Mouse (Mus musculus) lung, postnatal 36 days (tissue): ENCODE results near the gene Gm17660.
"Not testable (repeated sequence)": the region's sequence is repeated elsewhere in the genome, so short reads cannot be mapped to it uniquely, and the experiment has no call there.

Source experiments
- DNase-seq: peaks from one replicate; pipeline ENCODE4 v3.0.0; 2022; ENCODE audit warnings: mixed read lengths

Gene Gm17660

DNA sequence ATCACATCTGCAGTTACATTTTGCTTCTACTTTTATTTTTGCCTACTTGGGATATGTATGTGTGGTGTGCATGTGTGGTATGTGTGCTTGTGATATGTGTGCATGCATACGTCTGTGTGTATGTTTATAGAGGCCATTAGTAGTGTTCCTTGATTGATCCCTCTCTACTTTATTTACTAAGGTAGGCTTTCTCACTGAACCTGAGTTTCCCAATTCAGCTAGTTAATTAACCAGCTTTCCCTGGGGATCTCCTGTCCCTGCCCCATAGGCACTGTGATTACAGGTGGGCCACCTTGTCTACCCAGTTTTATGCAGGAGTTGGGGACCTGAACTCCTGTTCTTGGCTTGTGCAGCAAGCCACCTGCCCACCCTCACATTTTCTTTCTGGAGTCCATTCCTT lies 40.7 kb downstream of the Gm17660 start:
- no peak for DNase-seq

DNA sequence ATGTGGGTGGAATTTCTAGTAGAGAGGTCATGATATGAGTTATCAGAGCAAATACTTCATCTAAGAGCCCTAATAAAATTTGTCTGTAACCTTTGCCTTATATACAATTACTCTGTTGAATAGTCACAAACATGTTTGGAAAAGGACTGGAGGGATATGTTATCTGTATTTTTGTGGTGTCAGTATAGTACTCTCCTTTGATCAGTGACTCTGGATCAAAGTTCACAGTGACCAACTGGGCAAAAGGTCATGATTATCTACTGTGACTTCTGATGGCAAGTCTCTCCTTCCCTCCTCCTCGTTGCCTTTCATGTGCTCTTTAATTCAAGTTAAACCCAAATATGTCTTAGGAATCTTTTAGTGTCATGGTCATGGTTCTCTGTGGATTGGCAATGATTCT lies 41.6 kb downstream of the Gm17660 start:
- no peak for DNase-seq

DNA sequence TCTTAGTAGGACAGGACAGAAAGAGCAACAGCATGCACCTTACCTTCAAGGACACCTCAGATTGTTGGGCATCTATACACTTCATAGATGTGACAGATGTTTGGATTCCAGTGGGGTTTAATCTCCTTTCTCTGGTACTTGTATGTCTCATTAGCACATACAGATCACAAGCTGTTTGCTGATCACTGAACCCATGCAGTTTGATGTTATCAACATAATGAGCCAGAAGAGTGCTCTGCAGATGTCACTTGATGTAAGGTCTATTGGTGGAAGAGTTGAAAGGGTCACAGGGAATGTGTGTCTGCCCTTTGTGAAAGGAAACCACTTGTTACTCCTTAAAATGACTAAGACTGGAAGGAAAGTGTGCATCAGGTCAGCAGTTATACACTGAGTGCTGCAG lies 42.3 kb downstream of the Gm17660 start:
- DNase-seq: no peak

GRCm38 (mm10) chr5:104032434-104033097 lies 44.8 kb downstream of the Gm17660 start:
- DNase-seq: no peak

GRCm38 (mm10) chr5:104025245-104025854 lies 52.1 kb downstream of the Gm17660 start:
- no peak for DNase-seq

GRCm38 (mm10) chr5:104024762-104025161 lies 52.6 kb downstream of the Gm17660 start:
- no peak for DNase-seq

- not testable (repeated sequence) for DNase-seq
Observed at GRCm38 (mm10) chr5:104024193-104024592, 53.2 kb downstream of the Gm17660 start.

- DNase-seq: peak; percentile 54
Observed at GRCm38 (mm10) chr5:104023289-104024020, 54.0 kb downstream of the Gm17660 start.

DNA sequence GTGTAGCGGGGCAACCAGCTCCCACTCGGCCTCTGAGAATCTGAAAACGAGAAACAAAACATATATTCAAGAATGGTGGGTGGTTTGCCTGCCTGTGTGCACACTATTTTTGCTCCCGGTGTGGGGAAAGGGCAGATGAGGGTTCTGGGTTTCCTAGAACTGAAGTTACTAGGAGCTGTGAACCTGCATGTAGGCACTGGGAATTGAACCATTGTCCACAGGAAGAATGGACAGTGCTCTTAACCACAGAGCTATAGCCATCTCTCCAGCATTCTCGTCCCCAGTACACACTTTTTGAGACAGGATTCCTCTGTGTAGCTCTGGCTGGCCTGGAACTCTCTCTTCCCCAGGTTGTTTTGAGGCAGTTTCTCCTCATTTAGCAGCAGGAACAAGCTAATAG lies 54.9 kb downstream of the Gm17660 start:
- DNase-seq: no peak

GRCm38 (mm10) chr5:104021597-104022378 lies 55.6 kb downstream of the Gm17660 start, which contains the start of gene Hsd17b11:
Gene Hsd17b11 (minus strand): TSS chr5:104021919.
- peak; percentile 96 for DNase-seq
